Mouse (Mus musculus) adrenal gland, postnatal 36 days (tissue): Measurements from ENCODE around the gene Zfp622. TPM values are rescaled to one million over a fixed set of nuclear protein-coding genes. Genes with fewer than 3 reads are reported as not detected.
A peak's percentile ranks its signal among the peaks of the same experiment; 100 is the strongest.

Source experiments
- DNase-seq, 2 experiments: peaks; one replicate each; pipeline ENCODE4 v3.0.0; 2021; ENCODE audit warnings: mixed read lengths in 1 of 2
- long read RNA-seq, 2 experiments: library from polyadenylated mRNA; stranded (forward); transcript quantifications; one replicate each; pipeline ENCODE4 v2.0.0; 2021; ENCODE audit warnings: borderline sequencing depth in 2 of 2
- total RNA-seq, 2 experiments: library from RNA; stranded (reverse); gene quantifications; 2 replicates each; pipeline ENCODE4 v1.2.3; 2021

Gene Zfp622
- 10 to 100 TPM; 36.9 to 41.2 TPM for total RNA-seq
- long read RNA-seq, experiment 1, transcript Zfp622-201 (6 exons, 2,802 nt) = major isoform, 88 of 91 reads
- long read RNA-seq, experiment 1, partial matches to known transcripts = 1 of 91 reads
- long read RNA-seq, experiment 1, other reads (novel, unspliced or antisense) = 2 of 91 reads
- long read RNA-seq, experiment 2, transcript Zfp622-201 (6 exons, 2,802 nt) = major isoform, 24 of 26 reads
- long read RNA-seq, experiment 2, partial matches to known transcripts = 2 of 26 reads
- long read RNA-seq, experiment 2, other reads (novel, unspliced or antisense) = 0 of 26 reads

DNA sequence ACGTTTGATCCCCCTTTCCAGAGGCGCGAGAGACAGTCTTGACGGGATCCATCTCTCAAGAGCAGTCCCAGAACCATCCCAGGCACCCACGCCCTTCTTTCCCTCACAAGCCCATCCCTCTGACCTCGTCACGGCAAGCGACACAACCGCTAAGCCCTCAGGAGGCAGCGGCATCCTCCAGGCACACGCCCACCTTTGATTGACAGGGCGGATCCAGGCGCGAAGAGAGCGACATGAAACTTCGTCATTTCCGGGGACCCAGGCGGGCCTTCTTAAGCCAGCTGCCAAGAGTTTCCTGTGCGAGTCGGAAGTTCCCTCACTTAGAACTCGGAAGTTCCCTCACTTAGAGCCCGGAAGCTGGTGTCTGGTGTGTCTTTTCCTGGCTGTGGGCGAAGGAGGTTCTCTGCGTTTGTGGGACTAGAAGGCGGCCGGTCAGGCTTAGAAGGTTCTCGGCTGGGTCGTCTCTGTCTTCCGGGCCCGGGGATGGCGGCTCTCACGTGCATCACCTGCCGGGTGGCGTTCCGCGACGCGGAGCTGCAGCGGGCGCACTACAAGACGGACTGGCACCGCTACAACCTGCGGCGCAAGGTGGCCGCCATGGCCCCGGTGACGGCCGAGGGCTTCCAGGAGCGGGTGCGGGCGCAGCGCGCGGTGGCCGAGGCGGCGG is at the start of gene Zfp622:
TSS of gene Zfp622 (plus strand) at position 300 of the 667 bp plus-strand sequence.
- DNase-seq = peak; percentile 95

DNA sequence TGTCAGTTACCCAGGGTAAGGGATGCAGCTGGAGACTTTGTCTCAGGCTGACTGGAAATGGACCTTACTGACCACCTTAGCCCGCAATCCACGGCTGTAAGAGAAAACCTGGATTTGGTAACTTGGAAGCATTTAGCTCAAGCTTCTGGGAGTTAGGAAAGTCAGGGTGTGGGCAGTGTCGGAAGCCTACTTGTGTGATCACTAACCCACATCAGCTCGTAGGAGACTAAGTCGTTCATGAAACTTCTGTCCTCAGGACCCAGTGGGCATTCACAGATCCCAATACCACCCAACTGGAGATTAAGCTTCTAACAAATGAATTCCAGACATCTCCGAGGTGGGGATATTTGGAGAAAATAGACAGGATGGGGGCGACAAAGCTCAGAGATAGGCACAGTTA is 49.8 kb upstream of the Zfp622 start:
- no peak for DNase-seq

DNA sequence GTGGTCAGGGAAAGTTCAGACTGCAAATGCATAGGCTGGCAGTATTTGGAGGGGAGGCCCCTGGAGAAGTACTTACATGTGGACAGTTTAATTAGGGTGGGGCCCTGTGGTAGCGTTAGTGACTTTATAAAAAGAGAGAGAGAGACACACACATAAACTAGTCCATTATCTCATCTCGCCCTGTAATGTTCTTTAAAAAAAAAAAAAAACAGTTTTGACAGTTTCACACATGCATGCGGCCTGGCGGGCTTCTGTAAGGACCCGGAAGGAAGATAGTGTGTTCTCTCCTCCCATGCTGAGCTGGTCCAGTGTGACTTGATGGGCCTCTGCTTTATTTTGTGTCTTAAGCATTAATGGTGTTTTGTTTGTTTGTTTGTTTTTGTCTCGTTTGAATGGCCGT is 45.7 kb upstream of the Zfp622 start:
- no peak for DNase-seq

DNA sequence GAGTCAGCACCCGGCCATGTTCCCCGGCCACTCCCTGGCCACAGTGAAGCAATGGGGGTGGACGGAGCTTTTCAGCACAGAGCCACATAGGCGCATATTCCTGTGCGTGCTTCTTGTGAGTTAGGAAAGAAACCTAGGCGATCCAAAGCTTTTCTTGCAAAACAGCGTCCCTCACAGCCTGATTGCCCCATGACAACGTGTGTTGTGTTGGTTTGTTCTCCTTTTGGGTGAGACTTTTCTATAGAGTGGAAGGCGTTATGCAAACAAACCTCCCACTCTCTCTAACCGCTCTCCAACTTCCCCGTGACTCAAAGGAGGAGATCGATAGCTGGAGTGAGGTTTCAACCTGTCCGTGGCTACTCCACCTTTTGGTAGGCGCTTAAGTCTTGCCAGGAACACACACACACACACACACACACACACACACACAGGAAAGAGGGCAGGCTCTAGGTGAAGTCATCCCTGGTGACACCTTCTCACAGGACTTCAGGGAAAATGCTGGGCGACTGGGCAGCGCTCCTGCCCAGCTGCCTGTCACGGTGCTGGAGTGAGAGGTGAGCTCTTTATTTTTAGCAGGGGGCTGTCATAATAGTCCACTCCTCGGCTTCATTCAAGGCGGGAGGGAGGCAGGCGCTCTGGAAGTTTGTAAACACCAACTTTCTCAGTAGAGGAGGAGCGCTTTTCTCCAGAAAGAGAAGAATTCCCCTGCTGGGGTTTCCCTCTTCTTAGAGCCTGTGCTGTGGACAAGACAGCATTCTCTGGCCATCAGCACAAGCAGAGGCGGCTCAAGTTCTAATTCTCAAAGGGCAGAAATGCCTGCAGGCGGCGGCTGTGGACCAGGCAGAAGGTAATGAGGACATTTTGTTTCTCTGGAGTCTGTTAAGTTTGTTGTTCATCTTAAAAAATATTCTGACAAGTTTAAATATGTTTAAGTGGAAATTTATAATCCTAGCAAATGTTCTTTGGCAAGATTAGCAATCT is 43.5 kb upstream of the Zfp622 start:
- DNase-seq = peak; percentile 53 to 61

DNA sequence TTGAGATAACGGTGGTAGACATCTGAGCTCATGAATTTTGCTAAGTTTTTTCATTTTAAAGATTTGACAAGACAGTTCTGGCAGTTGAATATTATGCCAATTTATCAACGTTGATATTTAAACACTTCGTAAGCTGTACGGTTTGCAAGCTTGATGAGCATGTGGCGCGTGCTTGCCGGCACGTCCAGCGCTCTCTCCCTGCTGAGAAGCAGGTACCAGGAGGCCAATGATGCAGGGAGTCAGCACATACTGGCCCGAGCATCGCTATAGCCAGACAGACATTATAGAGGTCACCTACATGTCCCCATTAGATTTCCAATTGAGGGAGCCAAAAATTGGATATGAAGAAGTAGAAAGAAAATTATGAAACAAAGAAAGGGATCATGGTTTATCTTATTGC is 42.7 kb upstream of the Zfp622 start:
- DNase-seq = no peak

DNA sequence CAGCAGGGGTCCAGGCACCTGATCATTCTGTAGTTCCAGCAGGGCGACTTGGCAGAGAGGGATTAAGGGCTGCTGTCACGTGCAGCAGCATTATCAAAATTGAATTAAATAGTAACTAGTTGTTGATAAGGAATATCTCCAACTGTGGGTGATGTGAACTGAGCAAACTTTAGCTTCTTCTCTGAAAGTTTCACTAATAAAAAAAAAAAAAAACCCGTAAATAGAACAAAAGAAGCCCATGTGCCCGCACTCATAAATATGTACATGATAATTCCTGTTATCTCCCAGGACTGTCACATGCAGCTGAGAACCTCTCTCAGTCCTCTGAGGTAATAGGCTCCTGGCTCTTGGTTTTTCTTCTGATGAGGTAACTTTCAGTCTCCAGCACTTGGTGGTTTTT is 41.8 kb upstream of the Zfp622 start:
- no peak for DNase-seq

DNA sequence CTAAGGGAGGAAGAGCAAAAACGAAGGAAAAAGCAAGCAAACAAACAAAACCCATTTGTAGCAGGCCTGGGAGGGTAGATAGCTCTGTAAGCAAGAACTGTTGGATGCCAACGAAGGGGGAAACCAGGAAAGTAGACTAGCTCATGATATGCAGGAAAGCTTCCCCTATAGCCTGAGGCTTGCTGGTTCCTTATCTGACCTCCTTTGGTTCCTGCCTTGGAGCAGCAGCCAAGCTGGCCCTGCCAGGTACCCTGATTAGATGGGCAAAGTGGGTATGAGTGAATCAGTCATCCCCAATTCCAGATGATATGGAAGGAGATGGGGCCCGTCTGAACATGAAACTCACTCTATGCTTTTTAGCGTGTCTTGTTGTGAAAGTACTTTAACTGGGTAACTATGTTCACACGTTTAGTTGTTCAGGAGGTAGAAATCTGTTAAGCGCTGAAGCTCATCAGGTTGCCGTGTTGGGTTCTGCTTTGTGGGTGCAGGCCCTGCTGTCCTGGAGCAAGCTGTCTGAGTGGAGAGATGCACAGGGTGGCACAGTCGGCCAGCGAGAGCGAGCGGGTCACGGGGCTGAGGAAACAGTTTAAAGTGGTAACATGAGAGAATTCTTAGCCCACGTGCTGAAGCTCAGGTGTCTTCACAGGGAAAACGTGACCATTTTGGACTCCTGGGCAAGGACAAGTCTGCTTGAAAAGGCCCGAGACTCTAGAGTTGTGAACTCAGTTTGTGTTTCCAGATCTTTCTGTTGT is 40.6 kb upstream of the Zfp622 start:
- no peak for DNase-seq

DNA sequence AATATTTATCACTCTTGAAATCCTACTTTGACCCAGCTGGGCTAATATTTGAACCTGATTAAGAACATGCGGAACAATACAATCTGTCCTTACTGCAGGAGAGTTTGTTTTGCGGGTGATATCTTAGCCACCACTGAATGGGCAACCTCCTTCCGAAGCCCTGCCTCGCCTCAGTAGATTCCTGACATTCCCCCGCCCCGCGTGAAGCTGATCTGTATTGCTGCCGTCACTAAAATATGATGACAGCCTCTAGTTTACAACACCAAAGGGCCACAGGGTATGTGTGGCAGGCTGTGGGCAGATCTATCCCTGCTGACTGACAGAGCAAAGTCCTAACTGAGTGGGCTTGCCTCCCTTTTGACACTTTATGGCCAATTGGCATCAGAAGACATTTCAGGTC is 38.9 kb upstream of the Zfp622 start:
- no peak for DNase-seq

DNA sequence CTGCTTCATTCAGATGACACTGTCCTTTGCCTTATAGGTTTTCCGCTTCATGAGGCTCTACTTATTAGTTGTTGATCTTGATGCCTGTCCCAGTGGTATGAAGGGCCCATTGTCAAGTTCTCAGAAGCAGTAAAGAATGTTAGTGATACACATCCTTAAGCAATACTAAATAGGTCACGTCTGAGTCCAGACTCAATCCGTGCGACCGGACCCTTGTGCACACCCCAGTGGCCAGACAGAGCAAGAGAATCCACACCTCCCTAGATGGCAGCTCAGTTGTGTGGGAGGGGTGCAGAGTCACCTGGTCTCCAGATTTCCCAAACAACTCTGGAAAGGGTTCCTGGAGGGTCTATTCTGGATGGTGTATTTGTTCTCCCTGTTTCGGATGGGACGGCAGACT is 37.7 kb upstream of the Zfp622 start:
- no peak for DNase-seq

DNA sequence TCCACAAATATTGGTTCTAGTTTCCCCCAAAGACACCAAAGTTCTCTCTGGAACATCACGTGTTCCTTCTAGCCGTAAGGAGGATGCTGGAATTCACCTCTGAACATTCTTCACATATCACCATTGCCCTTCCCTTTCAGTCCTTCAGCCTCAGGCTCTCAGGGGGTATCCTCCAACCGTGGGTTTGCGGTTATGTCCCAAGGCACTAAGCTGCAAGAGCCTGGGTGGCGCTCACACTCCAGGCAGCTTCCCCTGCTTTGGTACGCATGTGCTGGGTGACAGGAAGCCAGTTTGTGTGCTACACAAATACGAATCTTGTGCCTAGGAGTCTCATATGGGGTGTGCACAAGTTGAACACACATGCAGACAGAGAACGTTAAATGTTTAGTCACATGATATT is 36.8 kb upstream of the Zfp622 start:
- no peak for DNase-seq

DNA sequence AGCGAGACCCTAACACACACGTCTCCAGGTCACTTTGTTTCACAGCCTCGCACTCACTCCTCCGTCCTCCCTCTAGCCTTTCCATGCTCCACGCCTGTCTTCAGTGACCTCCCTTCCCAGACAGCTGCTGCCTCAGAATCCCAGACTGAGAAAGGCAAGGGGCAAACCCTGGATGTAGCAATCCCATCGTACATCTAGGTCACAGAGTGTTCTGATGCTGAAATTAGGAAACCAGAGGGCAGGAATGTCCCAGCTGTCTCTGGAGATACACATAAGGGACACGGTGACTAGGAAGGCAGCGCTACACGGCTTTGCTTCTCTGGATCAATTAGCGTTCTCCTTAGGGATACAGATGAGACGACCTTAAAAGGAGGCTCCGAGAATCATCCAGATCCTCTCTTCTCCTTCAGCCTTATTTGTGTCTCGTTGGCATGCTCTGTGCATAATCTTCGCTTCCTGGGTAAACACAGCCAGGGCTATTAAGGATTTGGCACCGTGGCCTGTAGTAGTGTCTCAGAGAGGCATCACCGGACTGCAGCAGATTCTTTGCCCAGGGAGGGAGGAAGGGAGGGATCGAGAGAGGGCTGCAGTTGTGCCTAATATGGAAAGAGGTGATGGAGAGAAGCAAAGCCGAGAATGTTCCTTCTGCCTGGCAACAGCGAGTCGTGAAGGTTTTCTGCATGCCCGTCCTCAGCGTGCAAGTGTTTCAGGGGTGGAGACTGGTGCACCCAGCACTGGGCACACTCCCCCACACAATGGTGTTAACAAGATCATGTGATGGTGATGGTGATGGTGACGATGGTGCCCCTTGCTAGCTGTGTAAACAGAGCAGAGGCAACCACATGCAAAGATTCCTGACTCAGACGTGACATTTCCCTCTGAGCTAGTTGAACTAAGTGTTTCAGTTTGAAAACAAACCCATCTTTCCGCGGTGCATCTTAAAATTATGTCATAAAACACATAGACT is 35.6 kb upstream of the Zfp622 start:
- no peak for DNase-seq

DNA sequence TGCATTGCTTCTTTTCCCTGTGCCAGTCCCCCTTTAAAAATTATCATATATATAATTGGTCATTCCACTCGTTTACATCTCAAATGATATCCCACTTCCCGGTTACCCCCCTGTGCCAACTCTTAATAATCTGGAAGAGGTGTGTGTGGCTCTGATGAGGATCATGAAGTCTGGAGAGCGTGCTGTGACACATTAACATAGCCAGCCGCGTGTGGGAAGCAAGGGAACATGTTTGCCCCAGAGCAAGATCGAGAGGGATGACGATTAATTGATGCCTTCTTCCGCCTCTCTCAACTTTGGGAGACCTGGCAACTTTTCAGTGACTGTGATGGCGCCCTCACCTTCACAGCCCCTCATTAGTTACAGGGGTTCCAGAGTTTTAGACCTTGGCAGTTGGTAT is 34.5 kb upstream of the Zfp622 start:
- no peak for DNase-seq

DNA sequence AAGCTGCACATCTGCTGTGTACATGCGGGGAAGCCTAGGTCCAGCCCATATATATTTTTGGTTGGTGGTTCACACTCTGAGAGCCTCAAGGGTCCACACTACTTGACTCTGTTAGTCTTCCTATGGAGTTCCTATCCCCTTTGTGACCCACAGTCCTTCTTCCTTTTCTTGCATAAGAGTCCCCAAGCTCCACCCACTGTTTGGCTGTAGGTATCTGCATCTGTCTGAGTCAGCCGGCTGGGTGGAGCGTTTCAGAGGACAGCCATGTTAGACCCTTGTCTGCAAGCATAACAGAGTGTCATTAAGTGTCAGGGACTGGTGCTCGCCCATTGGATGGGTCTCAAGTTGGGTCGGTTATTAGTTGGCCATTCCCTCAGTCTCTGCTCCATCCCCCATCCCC is 33.6 kb upstream of the Zfp622 start:
- no peak for DNase-seq

DNA sequence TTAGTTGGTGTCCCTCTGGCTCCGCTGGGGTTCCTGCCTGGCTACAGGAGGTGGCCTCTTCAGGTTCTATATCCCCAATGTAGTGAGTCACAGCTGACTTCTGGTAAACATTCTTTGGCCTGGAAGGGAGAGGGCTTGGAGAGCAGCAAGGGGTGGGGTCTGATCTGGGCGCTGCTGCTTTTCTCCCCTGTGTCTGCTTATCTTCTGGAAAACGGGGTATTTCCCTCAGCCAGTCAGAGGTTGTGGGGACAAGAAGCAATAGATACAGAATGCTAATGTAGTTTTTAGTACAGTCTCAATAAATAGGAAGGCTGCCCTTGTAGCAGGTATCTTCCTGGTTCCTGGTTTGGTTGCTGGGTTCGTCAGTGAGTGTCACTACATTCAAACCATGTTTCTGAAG is 33.1 kb upstream of the Zfp622 start:
- DNase-seq = no peak

DNA sequence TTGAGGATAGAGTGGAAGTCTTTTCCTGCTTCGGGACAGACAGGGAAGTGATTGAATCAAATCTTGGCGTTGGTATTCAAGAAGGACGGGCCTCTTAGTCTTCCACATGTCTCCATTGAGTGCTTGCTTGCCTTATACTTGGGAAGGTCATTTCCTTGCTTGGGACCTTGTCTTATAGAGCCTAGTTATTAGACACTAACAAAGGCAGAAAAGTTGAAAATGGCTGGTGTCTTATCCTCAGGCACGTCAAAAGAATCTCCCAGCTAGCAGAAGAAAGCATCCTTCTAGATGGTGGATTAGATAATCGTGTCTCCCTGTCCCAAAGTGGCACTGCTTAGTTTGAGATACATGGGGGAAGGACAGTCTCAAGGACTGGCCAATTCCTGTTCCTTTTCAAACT is 28.2 kb upstream of the Zfp622 start:
- DNase-seq = no peak

DNA sequence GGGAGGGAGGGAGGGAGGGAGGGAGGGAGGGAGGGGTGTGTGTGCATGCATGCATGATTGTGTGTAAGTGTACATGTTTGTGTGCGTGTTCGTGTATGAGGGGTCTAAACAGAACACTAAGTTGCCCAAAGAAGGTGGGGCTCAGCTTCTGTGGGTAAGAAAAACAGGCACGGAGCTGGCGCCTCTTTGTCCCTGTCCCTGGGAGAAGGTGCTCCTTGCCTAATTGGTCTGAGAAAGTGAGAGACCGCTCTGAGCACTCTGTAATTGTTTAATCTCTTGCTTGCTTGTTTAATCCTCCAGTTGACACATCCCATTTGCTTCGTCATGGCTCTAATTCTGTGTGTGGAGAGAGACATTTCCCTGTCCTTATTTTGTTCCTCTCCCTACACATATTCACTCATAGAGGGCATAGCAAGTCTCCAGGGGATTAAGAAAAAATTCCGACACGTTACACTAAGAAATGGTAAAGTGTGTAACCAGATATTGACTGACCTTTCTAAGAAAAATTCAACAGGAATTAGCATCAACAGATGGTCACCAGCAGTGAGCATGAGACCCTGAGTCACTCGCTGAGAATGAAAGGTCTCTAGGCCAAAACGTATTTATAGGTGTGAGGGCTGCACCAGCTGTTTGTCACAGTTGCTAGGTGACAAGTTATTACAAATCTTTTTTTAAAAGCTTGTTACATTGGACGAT is 27.6 kb upstream of the Zfp622 start:
- DNase-seq = no peak

DNA sequence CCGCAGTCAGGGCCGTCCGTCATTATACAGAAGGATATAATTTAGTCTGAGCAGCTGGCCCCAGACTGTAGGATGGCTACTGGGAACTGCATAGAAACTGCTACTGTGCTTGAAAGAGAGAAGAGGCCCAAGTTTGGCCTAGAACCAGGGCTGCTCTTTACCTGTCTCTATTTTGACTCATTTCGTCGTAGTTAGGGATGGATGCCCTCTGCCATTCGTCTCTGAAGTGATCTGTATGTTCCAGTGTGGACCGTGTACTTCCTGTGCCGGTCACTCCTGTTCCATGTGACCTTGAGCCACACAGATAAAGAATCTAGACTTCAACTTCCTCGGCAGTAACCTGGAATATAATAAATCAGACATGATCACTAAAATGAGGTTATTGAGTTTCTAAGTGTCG is 26.5 kb upstream of the Zfp622 start:
- DNase-seq = no peak

DNA sequence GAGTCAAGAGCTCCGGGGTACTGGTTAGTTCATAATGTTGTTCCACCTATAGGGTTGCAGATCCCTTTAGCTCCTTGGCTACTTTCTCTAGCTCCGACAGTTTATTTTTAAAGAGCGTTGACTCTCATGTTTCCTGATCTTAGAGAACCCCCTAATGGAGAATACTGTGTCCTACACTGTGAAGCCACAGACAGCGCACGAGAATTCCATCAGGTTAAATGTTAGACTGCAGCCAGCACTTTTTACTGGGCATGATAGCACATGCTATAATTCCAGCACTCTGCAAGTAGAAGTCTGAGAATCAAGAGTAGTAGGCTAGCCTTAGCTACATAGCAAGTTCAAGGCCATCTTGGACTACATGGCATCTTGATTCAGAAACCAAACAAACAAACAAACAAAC is 24.8 kb upstream of the Zfp622 start:
- DNase-seq = no peak

DNA sequence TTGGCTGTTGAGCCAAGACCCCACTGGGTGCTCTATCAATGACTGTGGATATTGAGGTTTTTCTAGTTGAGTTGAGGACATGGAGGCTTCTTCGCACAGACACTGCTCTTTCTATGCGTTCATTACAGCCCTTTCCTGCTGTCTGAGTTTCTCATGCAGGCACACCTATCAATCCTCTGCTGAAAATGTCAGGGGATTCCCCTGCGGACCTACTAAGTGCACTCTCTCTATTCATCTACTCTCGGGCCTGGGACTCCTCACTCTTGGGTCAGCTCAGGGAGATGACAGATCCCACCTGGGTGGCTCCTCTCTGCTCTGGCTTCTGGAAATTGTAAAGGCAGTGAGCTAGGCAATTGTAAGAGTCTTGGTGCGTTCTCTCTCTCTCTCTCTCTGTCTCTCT is 23.9 kb upstream of the Zfp622 start:
- DNase-seq = no peak

DNA sequence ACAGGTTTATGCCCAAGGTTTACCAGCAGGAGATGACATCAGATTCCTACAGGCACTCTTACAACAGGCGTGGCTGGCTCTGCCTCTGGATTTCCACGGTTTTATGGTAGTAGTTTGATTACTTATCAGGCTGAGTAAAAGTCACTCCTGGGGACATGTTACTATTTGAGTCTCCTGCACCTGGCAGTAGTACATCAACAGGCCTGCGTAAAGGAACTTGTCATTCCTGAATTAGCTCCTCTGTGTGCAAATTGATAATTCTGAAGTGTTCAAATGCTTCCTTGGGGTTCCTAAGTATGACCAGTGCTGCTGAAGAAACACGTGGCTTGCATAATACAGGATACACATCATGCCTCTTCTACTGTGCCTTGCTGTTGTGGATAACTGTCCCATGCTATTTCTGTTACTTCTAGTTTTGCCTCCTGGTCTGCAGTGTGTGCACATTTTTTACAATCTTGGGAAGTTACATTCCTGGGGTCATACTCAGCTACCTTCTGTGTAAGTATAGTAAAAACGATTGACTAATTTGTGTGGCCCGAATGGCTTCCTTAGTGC is 17.9 kb upstream of the Zfp622 start:
- DNase-seq = no peak
